Mouse (Mus musculus): ENCODE measurements at regions not wholly inside any gene's neighbourhood (a gene's known extent, or its start where the extent isn't known, plus 50 kb on each side); places are given as distances from the start of the nearest gene placed in this dataset.

GRCm38 (mm10) chr13:106513669-106514068 is 423.1 kb downstream of the Ipo11 start:
- Histone ChIP-seq H3K4me2 (ENCODE audit: insufficient read depth, low read depth, poor library complexity, severe bottlenecking) (no peak overlapping the region), H3K27me3 (replicated peaks) (no peaks in the 10 kb centered on the region), H3K4me1 (ENCODE audit: control insufficient read depth in 1 of 2, insufficient read depth in 2 of 2) (no peaks in the 10 kb centered on the region), H3K9me3 (replicated peaks; ENCODE audit: low read length) (no peaks in the 10 kb centered on the region), H3K9ac (ENCODE audit: insufficient read depth, low read depth) (no peak overlapping the region), H3K36me3 (replicated peaks in 1 of 2; ENCODE audit: control insufficient read depth in 1 of 2, insufficient read depth in 1 of 2, low read length in 1 of 2) (no peaks in the 10 kb centered on the region), H3K4me3 (replicated peaks in 1 of 3; ENCODE audit: low read depth in 2 of 3, low read length in 2 of 3, poor library complexity in 1 of 3) (no peak overlapping the region), H3K79me2 (replicated peaks; ENCODE audit: control insufficient read depth, extremely low read depth, insufficient read depth, poor library complexity, severe bottlenecking) (no peaks in the 10 kb centered on the region), H3K27ac (ENCODE audit: insufficient read depth, low read depth) (no peak overlapping the region)
- no peak for DNase-seq (ENCODE audit: extremely low read depth)
- TF ChIP-seq HCFC1 (IDR thresholded peaks at IDR 0.05; ENCODE audit: low read depth, low read length) (no peak), GABPA (IDR thresholded peaks at IDR 0.05; ENCODE audit: insufficient replicate concordance, low read depth, low read length) (no peak), UBTF (IDR thresholded peaks at IDR 0.05; ENCODE audit: low read depth, low read length) (no peak), USF2 (conservative IDR thresholded peaks at IDR 0.05; ENCODE audit: low read depth, low read length) (no peak), ZNF384 (IDR thresholded peaks at IDR 0.05; ENCODE audit: low read depth, low read length) (no peak), TCF12 (IDR thresholded peaks at IDR 0.05; ENCODE audit: low read depth, low read length) (no peak), KAT2A (IDR thresholded peaks at IDR 0.05; ENCODE audit: insufficient replicate concordance, low read length) (no peak), MXI1 (IDR thresholded peaks at IDR 0.05; ENCODE audit: low read depth, low read length) (no peak), CHD1 (IDR thresholded peaks at IDR 0.05; ENCODE audit: low read depth, low read length) (no peak), EP300 (IDR thresholded peaks at IDR 0.05; ENCODE audit: low read length) (no peak), IRF4 (IDR thresholded peaks at IDR 0.05; ENCODE audit: low read depth, low read length) (no peak), CTCF (conservative IDR thresholded peaks at IDR 0.05 in 1 of 2, IDR thresholded peaks at IDR 0.05 in 1 of 2; ENCODE audit: low read depth in 2 of 2, low read length in 2 of 2) (no peak), ZC3H11A (IDR thresholded peaks at IDR 0.05; ENCODE audit: low read depth, low read length) (no peak), ETS1 (conservative IDR thresholded peaks at IDR 0.05; ENCODE audit: low read depth, low read length) (no peak), E2F4 (IDR thresholded peaks at IDR 0.05; ENCODE audit: insufficient replicate concordance, low read depth, low read length) (no peak), USF1 (IDR thresholded peaks at IDR 0.05; ENCODE audit: low read depth, low read length) (no peak), ZKSCAN1 (IDR thresholded peaks at IDR 0.05; ENCODE audit: borderline replicate concordance, low read depth, low read length) (no peak), TBP (conservative IDR thresholded peaks at IDR 0.05; ENCODE audit: low read depth, low read length) (no peak), POLR2A (IDR thresholded peaks at IDR 0.05; ENCODE audit: low read depth, low read length) (no peak)
- in situ Hi-C loops (cut with MboI; ENCODE audit: low pct_ligation_motif_present, low pct_unique_long_range_greater_than_20kb, low sequenced_read_pairs) (no loop called here), dilution Hi-C loops (cut with MboI; ENCODE audit: extremely low pct_ligation_motif_present, extremely low pct_unique_long_range_greater_than_20kb, low sequenced_read_pairs) (no loop called here)

DNA sequence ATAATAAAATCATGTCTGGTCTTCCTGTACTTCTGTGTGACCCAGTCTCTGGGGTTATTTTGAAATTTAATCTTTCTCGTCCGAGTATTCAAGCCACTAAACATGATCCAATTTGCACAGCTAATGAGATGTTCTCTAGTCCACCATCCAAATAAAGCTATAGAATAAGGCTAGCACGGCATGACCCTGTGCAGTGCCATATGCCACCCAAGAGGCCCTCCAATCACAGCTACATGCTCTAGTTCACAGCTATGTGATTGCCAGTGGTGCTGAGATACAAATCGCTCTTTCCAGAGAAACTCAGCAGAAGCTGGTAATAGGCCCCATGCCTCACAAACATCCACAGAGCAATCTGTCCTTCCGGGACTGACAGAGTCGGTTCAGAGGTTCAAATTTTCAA is 426.3 kb downstream of the Ipo11 start:
- Histone ChIP-seq H3K9ac (ENCODE audit: insufficient read depth, low read depth) (no peak overlapping the region), H3K4me2 (ENCODE audit: insufficient read depth, low read depth, poor library complexity, severe bottlenecking) (no peak overlapping the region), H3K4me1 (ENCODE audit: control insufficient read depth in 1 of 2, insufficient read depth in 2 of 2) (no peaks in the 10 kb centered on the region), H3K9me3 (replicated peaks; ENCODE audit: low read length) (no peaks in the 10 kb centered on the region), H3K36me3 (replicated peaks in 1 of 2; ENCODE audit: control insufficient read depth in 1 of 2, insufficient read depth in 1 of 2, low read length in 1 of 2) (no peaks in the 10 kb centered on the region), H3K27me3 (replicated peaks) (no peaks in the 10 kb centered on the region), H3K79me2 (replicated peaks; ENCODE audit: control insufficient read depth, extremely low read depth, insufficient read depth, poor library complexity, severe bottlenecking) (no peaks in the 10 kb centered on the region), H3K4me3 (replicated peaks in 1 of 3; ENCODE audit: low read depth in 2 of 3, low read length in 2 of 3, poor library complexity in 1 of 3) (no peak overlapping the region), H3K27ac (ENCODE audit: insufficient read depth, low read depth) (no peak overlapping the region; the same call in 1 of the 2 replicates)
- dilution Hi-C loops (cut with MboI; ENCODE audit: extremely low pct_ligation_motif_present, extremely low pct_unique_long_range_greater_than_20kb, low sequenced_read_pairs) (no loop called here), in situ Hi-C loops (cut with MboI; ENCODE audit: low pct_ligation_motif_present, low pct_unique_long_range_greater_than_20kb, low sequenced_read_pairs) (no loop called here)
- no peak for TF ChIP-seq ELF1 (IDR thresholded peaks at IDR 0.05; ENCODE audit: low read depth, low read length)
- no peak for TF ChIP-seq MAX (IDR thresholded peaks at IDR 0.05; ENCODE audit: low read length)
- no peak for TF ChIP-seq KAT2A (IDR thresholded peaks at IDR 0.05; ENCODE audit: insufficient replicate concordance, low read length)
- no peak for TF ChIP-seq NELFE (IDR thresholded peaks at IDR 0.05; ENCODE audit: low read depth, low read length)
- TF ChIP-seq POLR2AphosphoS2 (IDR thresholded peaks at IDR 0.05; ENCODE audit: low read depth, low read length) = no peak
- TF ChIP-seq RAD21 (IDR thresholded peaks at IDR 0.05; ENCODE audit: low read depth, low read length) = no peak
- no peak for TF ChIP-seq NRF1 (IDR thresholded peaks at IDR 0.05; ENCODE audit: low read depth, low read length)
- no peak for TF ChIP-seq TCF12 (IDR thresholded peaks at IDR 0.05; ENCODE audit: low read depth, low read length)
- no peak for TF ChIP-seq UBTF (IDR thresholded peaks at IDR 0.05; ENCODE audit: low read depth, low read length)
- DNase-seq (ENCODE audit: extremely low read depth) = no peak

All from CH12.LX (cell line).